Mouse (Mus musculus): ENCODE measurements around the gene Tfap4. TPM values are rescaled to one million over a fixed set of nuclear protein-coding genes. Genes with fewer than 3 reads are reported as not detected.

The Tfap4 gene
- total RNA-seq, 2 experiments from 2014 or later = 6.5 to 12.3 TPM

- DNase-seq = no peak
These were observed 40.5 kb downstream of the Tfap4 start for GRCm38 (mm10) chr16:4519157-4519556.

GRCm38 (mm10) chr16:4517906-4518305 lies 41.7 kb downstream of the Tfap4 start:
- no peak for DNase-seq

DNA sequence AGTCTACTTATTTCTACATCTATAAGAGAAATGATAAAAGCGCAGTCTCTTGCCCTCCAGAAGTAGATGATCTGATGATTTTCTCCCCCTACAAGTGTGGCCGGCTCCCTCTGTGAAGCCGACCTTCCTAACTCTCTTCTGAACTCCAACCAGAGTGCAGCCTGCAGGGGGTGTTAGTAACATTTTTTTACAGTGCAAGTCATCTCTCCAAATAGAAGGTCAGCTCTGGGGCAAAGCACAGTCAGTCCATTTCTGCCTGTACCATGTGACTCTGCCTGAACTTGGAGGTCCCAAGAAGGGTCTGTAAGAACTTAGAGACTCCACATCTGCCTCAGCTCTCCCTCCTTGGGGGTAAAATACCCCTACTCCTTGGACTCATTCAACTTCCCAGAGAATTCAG lies 45.3 kb downstream of the Tfap4 start:
- DNase-seq = no peak

- DNase-seq = peak; percentile 81
These were observed 46.8 kb downstream of the Tfap4 start for GRCm38 (mm10) chr16:4512661-4513438.

GRCm38 (mm10) chr16:4511371-4511770 lies 48.3 kb downstream of the Tfap4 start:
- DNase-seq = no peak

GRCm38 (mm10) chr16:4506181-4506580 lies 53.5 kb downstream of the Tfap4 start:
- DNase-seq = no peak

DNA sequence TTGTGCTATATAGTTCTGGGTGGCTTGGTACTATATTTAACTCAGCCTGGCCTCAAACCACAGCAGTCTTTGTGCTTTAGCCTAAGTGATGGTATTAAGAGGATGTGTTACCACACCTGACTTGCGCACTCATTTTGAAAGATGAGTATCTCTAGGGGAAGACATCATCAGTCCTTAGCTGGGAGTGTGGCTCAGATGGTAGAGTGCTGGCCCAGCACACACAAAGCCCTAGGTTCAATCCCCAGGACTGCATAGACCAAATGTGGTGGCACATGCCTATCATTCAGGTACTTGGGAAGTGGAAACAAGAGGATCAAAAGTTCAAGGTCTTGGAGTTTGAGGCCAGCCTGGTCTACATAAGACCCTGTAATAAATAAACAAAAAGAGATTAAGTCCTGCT lies 56.2 kb downstream of the Tfap4 start:
- DNase-seq = no peak

- DNase-seq = no peak
These were observed 57.1 kb downstream of the Tfap4 start for GRCm38 (mm10) chr16:4502568-4502967.

DNA sequence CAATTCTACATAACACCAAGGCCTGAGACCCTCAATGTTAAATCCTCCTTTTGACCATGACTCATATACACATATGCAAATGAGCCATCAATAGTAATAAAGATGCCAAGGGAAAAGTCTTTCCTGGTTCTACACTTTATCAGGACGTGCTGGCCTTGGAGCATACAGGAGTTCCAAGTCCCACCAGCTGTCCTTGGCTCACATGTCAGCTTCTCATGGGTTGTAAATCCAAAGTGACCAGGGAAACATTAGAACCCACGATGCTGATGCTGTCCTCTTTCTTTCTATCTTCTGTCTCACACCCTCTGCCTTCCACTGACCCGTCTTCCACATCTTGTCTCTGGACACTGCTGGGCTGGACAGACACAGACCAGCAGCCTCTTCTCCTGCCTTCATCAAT lies 58.0 kb downstream of the Tfap4 start:
- DNase-seq = no peak

- peak; percentile 76 for DNase-seq
These were observed 58.9 kb downstream of the Tfap4 start for GRCm38 (mm10) chr16:4500598-4501385.

- peak; percentile 59 for DNase-seq
These were observed 61.7 kb downstream of the Tfap4 start for GRCm38 (mm10) chr16:4497762-4498607.

GRCm38 (mm10) chr16:4496470-4496869 lies 63.2 kb downstream of the Tfap4 start:
- DNase-seq = no peak

- peak; percentile 58 for DNase-seq
These were observed 63.8 kb downstream of the Tfap4 start for GRCm38 (mm10) chr16:4495861-4496260.

Other genes starting within 250 kb of the Tfap4 start
- 10 to 100 TPM; 31.4 to 36.2 TPM for gene Adcy9, start 139.4 kb downstream of the Tfap4 start, total RNA-seq (2021)
- gene Srl, start 18.0 kb downstream of the Tfap4 start, total RNA-seq (2021) = 100 to 1,000 TPM in 1 of 2 experiments, 10 to 100 TPM in 1; 35.9 to 108 TPM
- 10 to 100 TPM; 22.9 to 34.3 TPM for gene Glis2, start 34.9 kb upstream of the Tfap4 start, total RNA-seq (2021)
- gene Pam16, start 65.1 kb upstream of the Tfap4 start, total RNA-seq (2021) = 100 to 1,000 TPM; 115 to 116 TPM
- gene Vasn, start 80.1 kb upstream of the Tfap4 start, total RNA-seq (2021) = 10 to 100 TPM; 10.0 to 14.7 TPM
- gene Dnaja3, start 80.1 kb upstream of the Tfap4 start, total RNA-seq (2021) = 100 to 1,000 TPM; 161 to 167 TPM
- gene Coro7, start 119.9 kb upstream of the Tfap4 start, total RNA-seq (2021) = 10 to 100 TPM; 27.9 to 38.7 TPM
- gene Nmral1, start 159.5 kb upstream of the Tfap4 start, total RNA-seq (2021) = 10 to 100 TPM; 11.6 to 14.4 TPM
- 10 to 100 TPM; 93.5 to 97.5 TPM for gene Hmox2, start 166.5 kb upstream of the Tfap4 start, total RNA-seq (2021)
- gene Cdip1, start 230.4 kb upstream of the Tfap4 start, total RNA-seq (2021) = 100 to 1,000 TPM; 126 to 148 TPM